Mouse (Mus musculus) embryonic fibroblast, embryonic 13.5 days (primary cell): ENCODE results near the gene Rab19.

ENCODE experiments used
- CTCF ChIP-seq: IDR thresholded peaks from 2 replicates; pipeline ENCODE4 v1.5.1; 2011; ENCODE audit warnings: mild to moderate bottlenecking, control low read depth, low read length, moderate library complexity, borderline replicate concordance; ENCODE audit not compliant: insufficient read depth
- POLR2A ChIP-seq: IDR thresholded peaks from 2 replicates; pipeline ENCODE4 v1.6.1; 2011; ENCODE audit warnings: low read depth, mild to moderate bottlenecking, control low read depth, low read length, moderate library complexity

GRCm38 (mm10) chr6:39415762-39416161 is 34.8 kb downstream of the Rab19 start:
- no peak for TF ChIP-seq POLR2A
- TF ChIP-seq CTCF: peak; percentile 30; the same call in 1 of the 2 replicates
